Mouse (Mus musculus) cerebellum, postnatal 14 days (tissue): ENCODE measurements around the gene Gm10309.

ENCODE experiments used
- DNase-seq, 2 experiments: peaks; one replicate each; pipeline ENCODE4 v3.0.0; 2021; ENCODE audit warnings: mixed read lengths in 2 of 2

Gm10309 gene

GRCm38 (mm10) chr17:86467967-86468366, 37.1 kb downstream of the Gm10309 start:
- peak; percentile 51 to 60 for DNase-seq

DNA sequence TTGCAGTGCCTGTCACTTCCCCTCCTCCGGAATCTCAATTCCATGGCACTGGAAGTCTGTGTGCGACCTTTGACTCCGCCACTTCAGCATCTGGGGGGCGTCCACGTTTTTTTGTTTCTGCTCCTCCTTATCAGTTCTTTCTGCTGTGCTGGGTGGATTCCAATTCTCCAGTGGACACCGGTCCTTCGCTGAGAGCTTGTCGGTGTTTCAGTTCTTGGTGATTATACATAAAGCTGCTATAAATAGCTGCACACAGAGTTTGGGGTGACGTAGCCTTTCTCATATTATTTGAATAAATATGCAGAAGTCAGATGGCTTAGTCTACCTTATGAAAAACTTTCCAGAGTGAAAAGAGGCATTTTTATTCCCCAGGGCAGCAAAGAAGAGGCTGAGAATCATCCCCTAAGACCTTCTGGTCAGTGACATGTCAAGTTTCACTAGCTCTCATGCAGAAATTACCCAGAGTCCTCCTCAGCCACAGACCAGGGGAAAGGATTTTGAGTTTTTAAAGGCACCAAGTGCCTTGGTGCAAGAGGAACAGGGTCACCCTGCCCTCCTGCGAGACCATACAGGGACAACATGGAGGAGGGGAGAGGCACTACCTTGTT, 37.6 kb downstream of the Gm10309 start:
- no peak for DNase-seq

DNA sequence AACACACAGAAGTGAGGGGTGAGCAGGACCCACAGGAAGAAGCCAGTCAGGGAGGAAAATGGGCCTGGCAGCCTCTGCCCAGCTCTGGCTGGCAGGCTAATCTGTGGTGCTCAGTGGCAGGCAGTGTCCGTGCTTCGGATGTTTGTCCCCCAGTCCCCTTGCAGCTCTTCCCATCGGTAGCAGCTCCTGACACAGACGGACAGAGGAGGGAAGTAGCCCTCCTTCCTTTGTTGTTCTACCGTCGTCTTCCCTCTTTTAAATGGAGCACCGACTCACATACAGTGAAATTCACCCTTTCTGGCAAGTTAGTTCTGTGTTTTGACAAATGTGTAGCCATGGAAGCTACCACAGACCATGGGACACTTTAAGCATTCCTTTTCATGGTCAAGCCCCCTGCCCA, 38.2 kb downstream of the Gm10309 start:
- DNase-seq: no peak

DNA sequence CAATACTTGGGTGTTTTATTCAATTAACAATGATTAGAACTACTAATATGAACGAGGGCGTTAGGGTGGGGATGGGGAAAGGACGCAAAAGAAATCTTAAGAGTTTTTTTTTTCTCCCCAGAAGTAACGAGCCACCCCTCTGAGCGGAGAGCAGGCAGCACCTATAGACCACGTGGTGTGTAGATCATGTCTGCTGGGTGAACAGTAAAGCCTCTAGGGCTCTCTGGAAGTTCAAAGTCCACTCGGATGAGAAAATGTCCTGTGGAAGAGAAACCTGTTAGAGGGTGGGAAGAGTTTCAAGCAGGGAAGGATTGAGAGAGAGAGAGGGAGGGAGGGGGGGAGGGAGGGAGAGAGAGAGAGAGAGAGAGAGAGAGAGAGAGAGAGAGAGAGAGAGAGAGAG, 38.6 kb downstream of the Gm10309 start:
- no peak for DNase-seq

GRCm38 (mm10) chr17:86465865-86466264, 39.2 kb downstream of the Gm10309 start:
- no peak for DNase-seq

DNA sequence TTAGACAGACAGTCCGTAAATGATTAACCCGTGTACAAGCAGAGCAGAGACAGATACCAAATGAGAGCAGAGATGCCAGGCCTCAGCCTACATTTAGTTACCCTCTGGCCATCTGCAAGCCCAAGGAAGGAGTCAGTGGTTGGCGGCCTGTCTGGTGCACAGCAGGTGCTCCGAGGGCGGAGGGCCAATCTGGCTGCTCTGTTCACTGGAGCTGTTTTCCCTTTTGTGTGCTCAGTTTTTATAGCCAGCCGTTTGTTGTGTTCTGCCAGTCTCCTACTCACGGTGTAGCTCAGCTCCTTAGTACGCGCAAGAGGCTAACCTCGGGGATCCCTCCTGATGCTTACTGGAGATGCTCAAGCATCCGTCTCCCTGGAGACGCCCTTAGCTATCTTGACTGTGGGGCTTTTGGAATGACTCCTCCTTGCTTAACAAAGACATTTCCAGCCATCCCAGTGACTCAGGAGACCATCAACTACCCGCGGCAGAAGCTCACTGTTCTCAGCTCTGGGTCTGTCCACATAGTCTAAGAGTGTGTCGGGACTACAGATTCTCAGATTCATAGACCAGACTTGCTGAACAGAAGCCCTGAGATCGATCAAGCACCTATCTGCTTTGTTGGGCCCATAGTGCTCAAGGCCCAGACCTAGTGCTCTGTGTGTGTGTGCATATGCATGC, 40.2 kb downstream of the Gm10309 start:
- DNase-seq: peak; percentile 92 to 94

DNA sequence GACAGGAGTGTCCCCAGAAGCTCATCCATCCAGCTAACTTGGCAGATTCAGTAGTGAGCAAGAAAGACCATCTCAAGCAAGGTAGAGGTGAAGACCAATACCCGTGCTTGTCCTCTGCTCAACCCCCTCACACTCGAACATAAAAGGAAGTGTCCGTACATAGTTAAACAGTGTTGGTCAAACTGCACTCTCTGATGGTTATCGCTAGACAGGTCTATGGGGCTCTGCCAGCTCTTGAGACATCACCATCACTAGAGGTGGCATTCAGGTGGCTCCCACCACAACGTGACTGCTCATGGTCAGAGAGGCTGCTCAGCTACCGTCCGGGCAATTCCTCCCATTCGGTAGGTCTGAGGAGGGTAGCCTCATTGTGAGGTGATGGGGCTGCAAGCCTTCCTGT, 40.8 kb downstream of the Gm10309 start:
- no peak for DNase-seq

- no peak for DNase-seq
Measured at GRCm38 (mm10) chr17:86463369-86463768, 41.7 kb downstream of the Gm10309 start.

GRCm38 (mm10) chr17:86460645-86461430, 44.2 kb downstream of the Gm10309 start:
- DNase-seq: peak in 1 of 2 experiments; percentile 51

- DNase-seq: no peak
Measured at GRCm38 (mm10) chr17:86458302-86458980, 46.6 kb downstream of the Gm10309 start.

- DNase-seq: no peak
Measured at GRCm38 (mm10) chr17:86456512-86456911, 48.5 kb downstream of the Gm10309 start.

GRCm38 (mm10) chr17:86454351-86454706, 50.7 kb downstream of the Gm10309 start:
- no peak for DNase-seq

- no peak for DNase-seq
Measured at GRCm38 (mm10) chr17:86453673-86454350, 51.2 kb downstream of the Gm10309 start.

- DNase-seq: no peak
Measured at GRCm38 (mm10) chr17:86452934-86453333, 52.1 kb downstream of the Gm10309 start.
